Mouse (Mus musculus): Measurements from ENCODE around the gene Ubqln5.

The Ubqln5 gene

GRCm38 (mm10) chr7:104129726-104130125 is at the start of gene Ubqln5:
Ubqln5 (minus strand) TSS chr7:104129826.
- DNase-seq (ENCODE audit: low spot score), result no peak

DNA sequence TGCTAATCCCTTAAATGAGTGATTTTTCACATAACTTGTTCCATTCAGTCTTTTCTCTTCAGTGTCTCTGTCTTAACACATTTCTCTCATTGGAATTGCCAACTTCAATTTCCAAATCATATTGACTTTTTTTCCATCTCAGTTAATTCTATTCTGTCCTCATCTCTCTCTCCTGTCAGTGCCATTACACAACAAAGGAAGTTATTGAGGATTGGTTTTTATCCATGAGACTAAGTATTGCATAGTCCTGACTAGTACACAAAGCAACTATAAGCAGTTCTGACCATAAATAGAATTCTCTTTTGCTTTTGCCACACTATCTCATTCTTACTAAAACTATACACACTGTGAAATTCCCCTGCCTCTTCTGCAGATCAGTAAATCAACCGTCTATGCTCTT is 49.4 kb upstream of the Ubqln5 start:
- DNase-seq (ENCODE audit: low spot score), result no peak

- DNase-seq (ENCODE audit: low spot score), result no peak
Measured at GRCm38 (mm10) chr7:104178422-104179054, 48.9 kb upstream of the Ubqln5 start.

DNA sequence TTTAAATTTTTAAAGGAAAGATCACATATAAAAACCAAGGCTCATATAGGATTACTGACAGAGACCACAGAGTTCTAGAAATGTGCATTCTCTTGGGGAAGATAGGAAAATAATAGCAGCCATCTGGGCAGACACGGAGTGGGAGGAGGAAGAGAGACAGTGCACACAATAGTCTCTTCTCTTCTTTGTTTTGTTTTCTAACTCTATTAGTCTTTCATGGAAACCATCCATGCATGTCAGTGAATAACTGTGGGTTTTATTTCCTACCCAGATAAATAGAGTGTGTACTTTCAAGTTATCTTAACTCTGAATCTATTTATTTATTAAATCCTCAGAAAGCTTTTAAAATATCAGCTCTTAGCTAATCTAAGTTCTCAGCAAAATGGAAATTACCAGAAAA is 45.5 kb upstream of the Ubqln5 start:
- DNase-seq (ENCODE audit: low spot score), result no peak

DNA sequence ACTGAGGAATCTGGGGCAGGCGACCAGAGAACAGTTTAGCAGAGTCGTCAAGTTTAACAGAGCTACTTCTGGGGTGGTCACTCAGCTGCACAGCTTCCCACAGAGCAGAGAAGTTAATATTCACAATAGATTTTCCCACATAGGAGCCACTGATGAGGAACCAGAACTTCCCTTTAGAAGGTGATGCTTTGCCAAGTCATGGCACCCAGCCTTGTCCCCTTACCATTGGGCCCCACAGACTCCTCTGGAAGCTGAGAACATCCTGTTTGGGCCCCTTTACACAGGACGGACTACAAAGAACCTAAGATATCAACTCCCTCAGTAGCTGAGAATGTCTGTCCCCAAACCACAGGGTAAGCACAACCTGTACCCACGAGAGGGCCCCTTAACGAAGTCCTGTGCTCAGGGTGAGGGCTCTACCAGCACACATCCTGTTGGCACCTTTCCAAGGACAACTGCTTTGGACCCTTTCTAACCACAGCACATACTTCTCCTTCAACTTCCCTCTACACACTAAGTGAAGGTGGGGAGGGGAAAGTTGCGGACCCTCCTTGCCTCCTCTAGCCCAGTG is 40.1 kb upstream of the Ubqln5 start:
- DNase-seq (ENCODE audit: low spot score), result no peak

- DNase-seq (ENCODE audit: low spot score), result no peak
Measured at GRCm38 (mm10) chr7:104167105-104167504, 37.5 kb upstream of the Ubqln5 start.

DNA sequence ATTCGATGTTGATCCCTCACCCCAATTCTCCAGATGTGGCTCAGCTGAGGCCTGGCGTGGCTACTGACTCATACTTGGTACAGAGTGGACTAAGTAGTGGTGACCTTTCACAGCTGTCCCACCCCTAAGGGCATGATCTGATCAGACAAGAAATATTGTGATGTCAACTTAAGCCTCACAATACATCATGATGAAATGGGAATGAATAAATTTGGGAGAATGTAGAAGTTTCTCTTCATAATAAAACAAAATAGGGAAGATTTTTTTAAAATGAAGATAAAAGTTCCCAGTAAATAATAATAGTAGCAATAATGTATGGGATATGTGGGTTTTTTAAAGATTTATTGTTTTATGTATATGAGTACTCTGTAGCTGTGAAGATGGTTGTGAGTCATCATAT is 20.8 kb upstream of the Ubqln5 start, which contains the start of gene Ubqlnl:
Ubqlnl (minus strand) TSS at position 101 of the 400 bp plus-strand sequence.
- DNase-seq (ENCODE audit: low spot score), result no peak

DNA sequence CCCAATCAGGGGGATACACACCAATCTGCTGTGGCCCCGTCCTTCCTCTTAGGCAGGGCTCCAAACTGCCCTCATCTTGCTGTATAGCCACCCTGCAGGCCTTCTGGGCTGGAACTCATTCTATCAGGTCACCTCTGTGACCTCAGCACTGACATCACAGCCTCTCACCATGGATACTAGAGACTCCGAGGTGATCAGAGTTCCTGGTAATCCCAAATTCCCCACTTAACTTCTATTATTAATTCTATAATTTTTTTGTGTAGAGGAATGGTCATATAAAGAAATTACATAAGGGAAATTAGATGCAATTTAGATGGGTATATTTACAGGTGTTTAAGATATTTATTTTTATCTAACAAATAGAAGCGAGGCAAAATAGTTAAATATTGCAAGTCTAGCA is 13.6 kb upstream of the Ubqln5 start, which contains the start of gene Ubqln3:
Ubqln3 (minus strand) TSS at position 101 of the 400 bp plus-strand sequence.
- no peak for DNase-seq (ENCODE audit: low spot score)

GRCm38 (mm10) chr7:104137305-104137704 is 7.7 kb upstream of the Ubqln5 start, which contains the start of gene Olfr643:
Olfr643 (minus strand) TSS chr7:104137405.
- no peak for DNase-seq (ENCODE audit: low spot score)

GRCm38 (mm10) chr7:104104757-104104972 is 25.0 kb downstream of the Ubqln5 start, which contains the start of gene Olfr646:
Olfr646 (plus strand) TSS chr7:104104873.
- no peak for DNase-seq (ENCODE audit: low spot score)

- DNase-seq (ENCODE audit: low spot score), result no peak
Measured at GRCm38 (mm10) chr7:104103913-104104756, 25.5 kb downstream of the Ubqln5 start.

GRCm38 (mm10) chr7:104085365-104085764 is 44.3 kb downstream of the Ubqln5 start, which contains the start of gene Olfr645:
Olfr645 (minus strand) TSS chr7:104085465.
- no peak for DNase-seq (ENCODE audit: low spot score)
